Mouse (Mus musculus) stomach, embryonic 15.5 days (tissue): ENCODE measurements around the gene Haus7. TPM values are rescaled to one million over a fixed set of nuclear protein-coding genes. Genes with fewer than 3 reads are reported as not detected.
"Not testable (repeated sequence)": the region's sequence is repeated elsewhere in the genome, so short reads cannot be mapped to it uniquely, and the experiment has no call there.

Source experiments
- ATAC-seq: fragments of 200-750 bp; cut with Nextera tagmentation; 2 replicates; pipeline ENCODE4 v1.8.0; 2017; ENCODE audit warnings: low read depth, moderate number of reproducible peaks, moderate TSS enrichment; ENCODE audit not compliant: insufficient read depth, low FRiP score
- H3K27ac ChIP-seq: fragments of 300-500 bp; sonication (generic); 2 replicates; pipeline ENCODE4 v1.5.1; 2015; ENCODE audit warnings: mild to moderate bottlenecking, inconsistent platforms
- H3K27me3 ChIP-seq: fragments of 300-500 bp; sonication (generic); replicated peaks from 2 replicates; pipeline ENCODE4 v1.6.1; 2015; ENCODE audit warnings: inconsistent platforms
- H3K36me3 ChIP-seq: fragments of 300-500 bp; sonication (generic); 2 replicates; pipeline ENCODE4 v1.6.1; 2015; ENCODE audit warnings: inconsistent platforms
- H3K4me1 ChIP-seq: fragments of 300-500 bp; sonication (generic); 2 replicates; pipeline ENCODE4 v1.6.1; 2015; ENCODE audit warnings: inconsistent platforms
- H3K4me2 ChIP-seq: fragments of 300-500 bp; sonication (generic); 2 replicates; pipeline ENCODE4 v1.6.1; 2015; ENCODE audit warnings: mild to moderate bottlenecking, inconsistent platforms
- H3K4me3 ChIP-seq: fragments of 300-500 bp; sonication (generic); replicated peaks from 2 replicates; pipeline ENCODE4 v1.5.1; 2015; ENCODE audit warnings: inconsistent platforms
- H3K9ac ChIP-seq: fragments of 300-500 bp; sonication (generic); 2 replicates; pipeline ENCODE4 v1.6.1; 2015; ENCODE audit warnings: inconsistent platforms
- H3K9me3 ChIP-seq: fragments of 300-500 bp; sonication (generic); 2 replicates; pipeline ENCODE4 v1.6.1; 2016; ENCODE audit warnings: inconsistent platforms
- WGBS: fragments of 180-500 bp; shearing (Covaris S2); methylation state at CpG from one replicate; pipeline ENCODE4 v1.1.7; 2015; 5-methylcytosine and 5-hydroxymethylcytosine counted together
- polyA plus RNA-seq: library from polyadenylated mRNA; unstranded; fragments of >200 nt; fragmentation: Nextera tagmentation; extraction: Ambion mirVana; gene quantifications from 2 replicates; pipeline ENCODE4 v1.2.1, GENCODE M21; 2015

Gene Haus7
- polyA plus RNA-seq, 1 experiment from 2014 or later = 58.7 TPM

DNA sequence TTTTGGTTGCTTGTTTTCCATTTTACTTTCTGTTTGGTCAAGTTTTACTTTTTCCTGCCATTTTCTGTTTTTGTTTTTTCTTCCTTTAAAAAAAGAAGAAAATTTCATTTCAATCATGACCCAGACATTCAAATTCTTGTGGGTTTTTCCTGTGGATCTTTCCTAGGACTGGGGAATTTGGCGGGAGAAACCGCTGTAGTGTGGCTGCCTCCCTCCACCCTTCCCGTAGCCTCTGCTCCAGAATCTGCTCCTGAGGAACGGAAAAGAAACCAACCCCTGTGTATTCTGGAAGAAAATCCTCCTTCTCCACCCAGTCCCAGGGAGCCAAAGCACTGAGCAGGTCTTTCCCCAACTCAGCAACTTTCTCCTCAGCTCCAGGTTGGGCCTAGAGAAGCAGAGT lies 1.9 kb upstream of the Haus7 start:
- no peaks in the 10 kb centered on the region for H3K4me1 ChIP-seq
- no peak overlapping the region for H3K9ac ChIP-seq
- H3K9me3 ChIP-seq = no peaks in the 10 kb centered on the region
- ATAC-seq = no peak
- H3K4me3 ChIP-seq = no peak overlapping the region
- H3K4me2 ChIP-seq = no peak overlapping the region
- H3K36me3 ChIP-seq = no peaks in the 10 kb centered on the region
- 76% methylated on average over 4 of the region's 4 CpGs for WGBS
- H3K27ac ChIP-seq = no peak overlapping the region
- H3K27me3 ChIP-seq = no peaks in the 10 kb centered on the region

DNA sequence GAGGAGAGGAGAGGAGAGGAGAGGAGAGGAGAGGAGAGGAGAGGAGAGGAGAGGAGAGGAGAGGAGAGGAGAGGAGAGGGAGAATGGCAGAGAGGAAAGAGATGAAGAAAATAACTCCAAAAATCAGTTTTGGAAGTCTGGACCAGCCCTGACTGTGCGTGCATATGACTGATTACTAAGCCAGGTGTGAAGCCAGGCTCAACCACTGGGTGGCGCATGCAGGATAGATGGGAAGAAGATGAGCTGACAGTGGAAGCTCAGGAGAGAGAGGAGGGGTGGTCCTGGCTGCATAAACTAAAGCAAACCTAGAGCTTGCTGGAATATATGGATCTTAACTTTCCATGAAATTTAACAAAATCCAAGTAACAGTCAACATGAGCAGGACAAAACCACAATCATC lies 6.9 kb downstream of the Haus7 start:
- Histone ChIP-seq H3K9me3 (no peaks in the 10 kb centered on the region), H3K36me3 (no peaks in the 10 kb centered on the region), H3K27ac (no peak overlapping the region), H3K4me1 (no peaks in the 10 kb centered on the region), H3K4me3 (no peak overlapping the region), H3K4me2 (no peak overlapping the region), H3K9ac (no peak overlapping the region), H3K27me3 (no peaks in the 10 kb centered on the region)
- ATAC-seq = no peak
- WGBS = 28% methylated on average over 2 of the region's 2 CpGs

DNA sequence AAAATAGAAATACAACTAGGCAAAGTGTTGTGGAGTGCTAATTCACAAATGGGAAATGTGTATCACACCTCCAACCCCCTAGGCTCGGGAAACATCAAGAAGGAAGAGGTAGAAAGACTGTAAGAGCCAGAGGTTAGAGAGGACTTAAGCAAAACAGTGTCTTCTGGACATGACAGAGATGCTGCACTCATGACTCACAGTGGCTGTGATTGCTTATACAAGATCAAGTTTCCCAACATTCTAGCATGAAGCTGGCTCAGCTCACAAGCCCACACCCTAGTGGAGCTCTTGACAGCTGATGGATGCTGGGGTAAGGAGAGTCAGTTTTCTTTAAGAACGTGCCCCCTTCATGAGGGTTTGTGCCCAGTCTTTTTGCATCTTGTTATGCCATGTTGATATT lies 17.4 kb downstream of the Haus7 start:
- no peak for ATAC-seq
- no peak overlapping the region for H3K4me3 ChIP-seq
- no peaks in the 10 kb centered on the region for H3K4me1 ChIP-seq
- H3K27ac ChIP-seq = no peak overlapping the region
- no peaks in the 10 kb centered on the region for H3K9me3 ChIP-seq
- H3K9ac ChIP-seq = no peak overlapping the region
- H3K36me3 ChIP-seq = no peaks in the 10 kb centered on the region
- H3K4me2 ChIP-seq = no peak overlapping the region
- no peaks in the 10 kb centered on the region for H3K27me3 ChIP-seq
- 54% methylated on average over 2 of the region's 2 CpGs for WGBS

DNA sequence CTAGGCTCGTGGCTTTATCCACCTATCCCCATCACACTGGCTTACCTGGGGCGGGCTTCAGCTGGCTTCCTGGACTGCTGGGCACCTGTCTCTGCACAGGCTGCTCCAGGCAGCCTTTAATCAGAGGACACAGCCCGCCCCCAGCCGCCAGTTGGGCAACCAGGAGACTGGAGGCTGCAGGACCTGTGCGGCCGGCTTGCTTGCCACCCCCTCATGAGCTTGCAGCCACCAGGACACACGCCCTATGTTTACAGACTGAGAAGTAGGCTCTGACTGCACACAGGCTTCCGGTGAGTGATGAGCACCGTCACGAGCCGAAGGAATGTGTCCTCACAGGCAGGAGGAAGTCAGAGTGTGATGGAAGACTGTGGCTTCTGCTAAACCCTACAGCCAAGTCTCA lies 23.6 kb downstream of the Haus7 start, which contains the start of gene Trex2:
Gene Trex2, minus strand, starts transcription at position 93 of the 400 bp plus-strand sequence.
- Histone ChIP-seq H3K4me3 (no peak within 1 kb of the TSS), H3K36me3 (no peaks in the 10 kb centered on the region), H3K9ac (no peak within 1 kb of the TSS), H3K9me3 (no peaks in the 10 kb centered on the region), H3K4me2 (no peak within 1 kb of the TSS), H3K27ac (no peak within 1 kb of the TSS), H3K4me1 (no peaks in the 10 kb centered on the region), H3K27me3 (no peaks in the 10 kb centered on the region)
- ATAC-seq = peak; percentile 43; the same call in 1 of the 2 replicates
- 55% methylated on average over 11 of the region's 11 CpGs for WGBS

DNA sequence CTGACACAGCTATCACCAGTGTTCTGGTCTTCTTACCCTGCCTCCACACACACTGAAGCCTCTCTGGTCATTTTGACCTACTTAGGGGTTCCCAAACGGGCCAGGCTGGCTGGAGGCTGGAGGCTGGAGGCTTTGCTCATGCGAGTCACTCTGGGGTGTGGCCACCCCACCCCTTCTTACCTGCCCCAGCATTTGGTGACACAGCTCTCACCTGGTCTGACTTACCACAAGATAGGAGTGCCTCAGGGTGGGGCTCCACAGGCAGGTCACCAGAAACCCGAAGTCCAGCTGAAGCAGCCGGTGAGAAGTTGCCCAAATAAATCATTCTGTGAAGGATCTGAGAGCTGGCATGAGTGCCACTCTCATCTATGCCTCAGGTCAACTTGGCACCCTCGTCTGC lies 26.0 kb downstream of the Haus7 start:
- Histone ChIP-seq H3K4me1 (no peaks in the 10 kb centered on the region), H3K36me3 (no peaks in the 10 kb centered on the region), H3K9me3 (no peaks in the 10 kb centered on the region), H3K27me3 (no peaks in the 10 kb centered on the region), H3K9ac (no peak overlapping the region), H3K4me3 (no peak overlapping the region), H3K4me2 (no peak overlapping the region), H3K27ac (no peak overlapping the region)
- no peak for ATAC-seq
- WGBS = 60% methylated on average over 5 of the region's 5 CpGs

DNA sequence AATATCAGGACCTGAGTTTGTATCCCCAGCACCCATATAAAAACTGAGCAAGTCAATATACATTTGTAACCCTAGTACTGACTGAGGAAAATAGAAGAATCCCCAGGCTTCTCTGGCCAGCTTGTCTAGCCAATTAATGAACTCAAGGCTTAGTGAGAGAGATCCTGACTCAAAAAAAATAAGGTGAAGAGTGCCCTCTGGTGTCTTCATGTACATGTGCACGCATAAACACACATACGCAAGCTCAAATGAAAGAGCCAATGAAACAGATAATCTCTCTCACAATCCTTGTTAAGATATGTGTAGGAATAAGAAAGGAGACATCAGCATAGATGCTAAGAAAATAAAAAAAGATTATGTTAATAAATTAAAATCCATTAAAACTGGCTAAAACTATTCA lies 28.8 kb downstream of the Haus7 start:
- no peak overlapping the region for H3K27ac ChIP-seq
- H3K27me3 ChIP-seq = no peaks in the 10 kb centered on the region
- H3K9me3 ChIP-seq = no peaks in the 10 kb centered on the region
- no peak overlapping the region for H3K9ac ChIP-seq
- H3K4me1 ChIP-seq = no peaks in the 10 kb centered on the region
- 71% methylated on average over 2 of the region's 2 CpGs for WGBS
- no peak overlapping the region for H3K4me2 ChIP-seq
- ATAC-seq = no peak
- H3K4me3 ChIP-seq = no peak overlapping the region
- H3K36me3 ChIP-seq = no peaks in the 10 kb centered on the region

DNA sequence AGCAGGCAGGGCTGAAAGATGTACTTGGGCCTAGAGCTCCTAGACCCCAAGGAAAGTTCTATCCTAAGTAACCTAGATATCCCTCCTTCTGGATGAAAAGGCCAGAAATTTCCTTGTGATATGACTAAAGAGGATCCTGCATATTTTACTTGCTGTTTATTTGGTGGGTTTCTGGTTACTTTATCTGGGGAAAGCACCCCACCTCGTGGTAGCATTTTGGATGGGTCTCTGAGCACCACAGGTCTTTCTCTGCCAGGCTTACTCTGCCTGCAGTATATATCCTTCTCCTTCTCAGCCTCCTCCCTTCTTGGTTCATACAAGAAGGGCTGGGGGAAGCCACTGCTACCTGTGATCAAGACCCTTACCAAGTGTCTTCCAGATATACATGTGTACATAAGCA lies 46.1 kb downstream of the Haus7 start:
- H3K4me1 ChIP-seq = no peaks in the 10 kb centered on the region
- no peak overlapping the region for H3K4me3 ChIP-seq
- H3K27ac ChIP-seq = no peak overlapping the region
- H3K36me3 ChIP-seq = no peaks in the 10 kb centered on the region
- no peak for ATAC-seq
- H3K4me2 ChIP-seq = no peak overlapping the region
- H3K9me3 ChIP-seq = no peaks in the 10 kb centered on the region
- no peaks in the 10 kb centered on the region for H3K27me3 ChIP-seq
- H3K9ac ChIP-seq = no peak overlapping the region
- 43% methylated on average over 1 of the region's 1 CpGs for WGBS

DNA sequence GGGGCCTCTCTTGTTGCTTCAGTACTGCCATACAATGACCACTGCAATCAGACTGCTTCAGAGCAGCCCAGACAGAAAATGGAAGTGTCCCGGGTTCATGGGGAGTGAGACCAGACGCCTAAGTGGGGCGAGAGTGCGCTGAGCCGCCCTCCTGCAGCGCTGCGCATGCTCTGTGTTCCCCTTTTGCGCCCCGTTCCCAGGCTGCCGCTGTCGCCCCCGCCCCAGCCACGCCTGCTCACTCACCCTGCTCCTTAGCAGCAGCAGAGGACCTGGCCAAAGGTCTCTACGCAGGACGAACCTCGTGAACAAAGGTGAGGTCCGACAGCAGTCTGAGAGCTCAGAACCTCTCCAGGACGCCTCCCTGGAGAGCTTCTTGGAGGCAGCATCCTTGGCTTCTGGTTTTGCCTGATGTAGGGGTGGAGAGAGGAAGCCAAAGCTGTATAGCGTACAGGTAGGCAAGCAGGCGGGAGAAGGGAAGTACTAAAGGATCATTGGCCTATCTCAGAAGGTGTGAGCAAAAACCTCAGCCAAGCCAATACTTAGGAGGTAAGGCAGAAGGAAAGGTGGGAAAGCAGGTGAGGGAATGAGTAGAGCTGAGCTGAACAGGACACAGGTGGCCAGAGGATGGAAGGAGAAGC lies 47.8 kb downstream of the Haus7 start, which contains the start of gene Zfp92:
Gene Zfp92, plus strand, starts transcription at position 217 of the 638 bp plus-strand sequence.
- Histone ChIP-seq H3K27me3 (no peaks in the 10 kb centered on the region), H3K27ac (no peak within 1 kb of the TSS), H3K4me2 (peak within 1 kb of the TSS; percentile 50), H3K9ac (no peak within 1 kb of the TSS), H3K4me1 (no peaks in the 10 kb centered on the region), H3K9me3 (no peaks in the 10 kb centered on the region), H3K4me3 (peak within 1 kb of the TSS; percentile 28), H3K36me3 (no peaks in the 10 kb centered on the region)
- no peak for ATAC-seq
- WGBS = 17% methylated on average over 18 of the region's 20 CpGs

DNA sequence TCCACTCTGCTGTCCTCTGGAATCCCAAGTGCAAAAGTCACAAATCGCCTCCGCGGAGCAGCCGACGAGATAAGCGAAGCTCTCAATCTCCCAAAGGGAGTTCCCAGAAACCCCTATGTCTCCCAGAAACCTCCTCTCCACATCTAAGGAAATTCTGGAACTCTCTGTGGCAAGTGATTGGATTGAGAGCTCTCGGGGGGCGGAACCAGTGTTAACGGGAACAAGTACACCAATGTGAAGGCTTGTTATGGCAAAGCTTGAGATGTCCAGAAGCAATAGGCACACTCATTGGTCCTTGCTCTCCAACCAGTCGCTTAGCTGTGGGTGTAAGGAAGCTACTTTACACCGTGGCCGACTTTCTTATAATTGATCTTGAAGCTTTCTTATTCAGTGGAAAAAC lies 57.2 kb downstream of the Haus7 start:
- H3K9ac ChIP-seq = no peak overlapping the region
- H3K4me1 ChIP-seq = no peaks in the 10 kb centered on the region
- no peaks in the 10 kb centered on the region for H3K9me3 ChIP-seq
- ATAC-seq = no peak
- H3K4me3 ChIP-seq = no peak overlapping the region
- H3K27me3 ChIP-seq = no peaks in the 10 kb centered on the region
- H3K27ac ChIP-seq = no peak overlapping the region
- WGBS = 89% methylated on average over 12 of the region's 12 CpGs
- no peak overlapping the region for H3K4me2 ChIP-seq
- H3K36me3 ChIP-seq = no peaks in the 10 kb centered on the region

DNA sequence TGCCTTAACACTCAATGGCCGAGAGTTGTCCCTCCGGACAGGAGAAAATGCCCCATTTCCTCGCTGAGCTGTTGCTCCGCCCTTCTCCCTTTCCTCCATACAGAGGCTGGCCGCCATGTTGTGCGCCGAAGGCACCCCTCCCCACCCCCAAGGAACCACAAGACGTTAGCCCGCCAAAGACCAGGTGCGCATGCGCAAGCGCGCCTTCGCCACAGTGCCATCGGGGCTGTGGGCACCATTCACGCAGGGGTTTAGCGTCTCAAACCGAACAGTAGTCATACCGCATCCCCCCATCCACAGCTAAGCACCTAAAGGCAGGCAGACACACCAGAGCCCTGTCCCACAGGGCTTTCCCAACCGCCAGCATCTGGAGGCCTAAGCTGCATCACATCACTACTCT lies 57.9 kb downstream of the Haus7 start:
- no peak overlapping the region for H3K27ac ChIP-seq
- H3K4me1 ChIP-seq = no peaks in the 10 kb centered on the region
- H3K4me2 ChIP-seq = no peak overlapping the region
- no peak for ATAC-seq
- H3K36me3 ChIP-seq = no peaks in the 10 kb centered on the region
- no peak overlapping the region for H3K9ac ChIP-seq
- H3K4me3 ChIP-seq = no peak overlapping the region
- H3K9me3 ChIP-seq = no peaks in the 10 kb centered on the region
- 89% methylated on average over 20 of the region's 20 CpGs for WGBS
- no peaks in the 10 kb centered on the region for H3K27me3 ChIP-seq

DNA sequence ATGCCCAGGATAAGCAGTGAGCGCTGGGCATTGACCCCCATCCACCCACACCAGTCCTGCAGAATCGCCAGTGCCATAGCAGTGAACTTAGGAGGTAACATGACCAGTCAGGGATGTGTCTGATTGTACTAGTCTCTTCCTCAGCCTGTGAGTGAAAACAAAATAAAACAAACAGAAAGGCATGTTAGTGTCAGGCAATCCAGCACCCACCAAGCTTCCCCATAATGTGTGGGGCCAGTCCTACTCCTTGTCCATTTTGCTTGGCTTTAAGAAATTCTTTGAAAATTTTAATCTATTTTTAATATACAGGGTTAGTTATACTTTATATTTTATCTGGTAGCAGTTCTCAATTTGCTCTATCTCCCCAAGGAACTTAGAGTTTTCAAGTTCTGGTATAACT lies 60.2 kb downstream of the Haus7 start, which contains the start of gene Gm18336:
Gene Gm18336, minus strand, starts transcription at position 101 of the 400 bp plus-strand sequence.
- H3K9ac ChIP-seq, ATAC-seq, H3K4me3 ChIP-seq, H3K27me3 ChIP-seq, H3K9me3 ChIP-seq, H3K36me3 ChIP-seq, H3K27ac ChIP-seq, H3K4me1 ChIP-seq, H3K4me2 ChIP-seq: not testable (repeated sequence)
- 63% methylated on average over 2 of the region's 2 CpGs for WGBS

DNA sequence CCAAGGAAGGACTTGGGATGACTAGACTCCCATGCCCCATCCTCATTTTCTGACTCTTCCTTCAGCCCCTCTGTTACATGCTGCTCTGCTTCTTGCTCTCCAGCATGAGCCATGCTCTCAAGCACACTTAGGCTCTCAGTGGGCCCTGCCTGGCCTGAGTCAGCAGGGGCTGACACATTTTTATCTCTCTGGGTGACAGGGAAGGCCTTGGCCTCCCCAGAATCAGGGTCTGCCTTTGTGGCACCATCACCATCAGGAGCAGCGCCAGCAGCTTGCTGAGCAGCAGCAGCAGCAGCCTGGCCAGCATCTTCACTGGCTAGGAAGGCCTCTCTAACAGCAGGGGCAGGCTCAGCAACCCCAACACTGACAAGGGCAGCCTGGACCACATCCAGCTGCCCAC lies 62.4 kb downstream of the Haus7 start:
- H3K27me3 ChIP-seq = no peaks in the 10 kb centered on the region
- H3K9me3 ChIP-seq = no peaks in the 10 kb centered on the region
- H3K4me1 ChIP-seq = no peaks in the 10 kb centered on the region
- H3K36me3 ChIP-seq = no peaks in the 10 kb centered on the region
- H3K9ac ChIP-seq = no peak overlapping the region
- no peak for ATAC-seq
- 95% methylated on average over 1 of the region's 1 CpGs for WGBS
- no peak overlapping the region for H3K4me2 ChIP-seq
- H3K27ac ChIP-seq = no peak overlapping the region
- H3K4me3 ChIP-seq = no peak overlapping the region

DNA sequence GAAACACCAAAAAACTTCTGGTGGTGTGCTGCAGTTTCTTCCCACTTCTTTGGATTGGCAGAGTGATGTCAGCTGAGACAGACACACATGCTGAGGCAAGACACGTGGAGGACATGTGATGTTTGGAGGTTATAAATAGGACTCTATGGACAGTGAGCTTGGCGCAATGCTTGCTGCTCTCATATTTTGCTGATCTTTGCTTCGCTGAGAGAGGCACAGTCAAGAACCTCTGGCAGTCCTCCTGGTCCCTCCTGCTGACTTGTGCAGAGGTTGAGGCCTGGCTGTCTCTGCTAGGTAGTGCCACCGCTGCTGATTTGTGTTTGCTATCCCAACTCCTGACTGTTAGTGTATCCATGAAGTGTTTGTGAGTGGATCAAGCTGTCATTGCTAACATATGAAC lies 67.4 kb downstream of the Haus7 start:
- ATAC-seq = no peak

More for the DNA sequence above, 67.4 kb downstream of the Haus7 start:
- 90% methylated on average over 4 of the region's 4 CpGs for WGBS
- Histone ChIP-seq H3K9ac (no peak overlapping the region), H3K36me3 (no peaks in the 10 kb centered on the region), H3K27ac (no peak overlapping the region), H3K9me3 (no peaks in the 10 kb centered on the region), H3K4me3 (no peak overlapping the region), H3K27me3 (no peaks in the 10 kb centered on the region), H3K4me1 (no peaks in the 10 kb centered on the region), H3K4me2 (no peak overlapping the region)
